In genomic region chr16:38946453-38946852, GRCm38 (mm10) we compare ENCODE assay signal across 12 mouse cellular contexts. TPM values are rescaled to one million over a fixed set of nuclear protein-coding genes. Genes with fewer than 3 reads are reported as not detected.
DNase-seq lines count a peak whose midpoint lies in the region; ATAC-seq lines count a peak whose summit lies in the region.
"Had no signal": no experiment of that assay in that cellular context is flagged by ENCODE, and none has a peak within 500 bp of the region (broad histone marks: within the 10 kb centered on the region; RNA-seq: fewer than 3 reads in every experiment).

No protein-coding gene starts in this region.

- H3K9me3 ChIP-seq in hindbrain, embryonic 16.5 days (ENCODE audit: control insufficient read depth, low read length), result no peaks in the 10 kb centered on the region
- H3K9me3 ChIP-seq: intestine, embryonic 15.5 days; liver, embryonic 12.5 days had no signal

- no peak for ATAC-seq in hindbrain, embryonic 16.5 days
- ATAC-seq: liver, embryonic 12.5 days had no signal

- no peaks in the 10 kb centered on the region for H3K36me3 ChIP-seq in hindbrain, embryonic 16.5 days (ENCODE audit: control insufficient read depth, insufficient read depth, low read length)
- H3K36me3 ChIP-seq: G1E; intestine, embryonic 15.5 days; liver, embryonic 12.5 days had no signal

- H3K27ac ChIP-seq in hindbrain, embryonic 16.5 days (ENCODE audit: low read depth, low read length), result peak overlapping the region; percentile 49; the same call in 1 of the 2 replicates
- H3K27ac ChIP-seq: intestine, embryonic 15.5 days; liver, embryonic 12.5 days; macrophage had no signal

- intact Hi-C loops in heart, postnatal 36 days (cut with DNase I), result no loop called here

- 48% methylated on average over 7 of the region's 7 CpGs for WGBS in hindbrain, embryonic 16.5 days

- no peak overlapping the region for H3K4me2 ChIP-seq in hindbrain, embryonic 16.5 days (ENCODE audit: low read length)
- H3K4me2 ChIP-seq: liver, embryonic 12.5 days had no signal

- no peak overlapping the region for H3K9ac ChIP-seq in hindbrain, embryonic 16.5 days (ENCODE audit: low read depth, low read length)
- H3K9ac ChIP-seq: intestine, embryonic 15.5 days; liver, embryonic 12.5 days had no signal

- DNase-seq in Muller cell, postnatal 12 days (ENCODE audit: inconsistent ontology term), result peak; percentile 66
- DNase-seq in brain, adult 2 months (ENCODE audit: low read depth, low spot score), result peak; percentile 88
- peak; percentile 54 to 70 for DNase-seq in left cerebral cortex, adult 9 months (ENCODE audit: low spot score in 2 of 2)
- no peak for DNase-seq in heart, postnatal 36 days
- no peak for DNase-seq in thymus, postnatal 10 days (ENCODE audit: low spot score in 2 of 2)
- DNase-seq in retina, postnatal 1 day, result no peak
- DNase-seq in adrenal gland, postnatal 4 days (ENCODE audit: low spot score in 2 of 2), result no peak

- H3K27me3 ChIP-seq in hindbrain, embryonic 16.5 days (replicated peaks; ENCODE audit: control insufficient read depth, insufficient read depth, low read length), result no peaks in the 10 kb centered on the region
- H3K27me3 ChIP-seq: intestine, embryonic 15.5 days; liver, embryonic 12.5 days had no signal

- H3K4me3 ChIP-seq in hindbrain, embryonic 16.5 days (ENCODE audit: low read length), result no peak overlapping the region
- H3K4me3 ChIP-seq: intestine, embryonic 15.5 days; liver, embryonic 12.5 days had no signal

- H3K4me1 ChIP-seq in hindbrain, embryonic 16.5 days (ENCODE audit: control insufficient read depth, insufficient read depth, low read depth, low read length), result peaks cover 6% of the 10 kb centered on the region
- H3K4me1 ChIP-seq: liver, embryonic 12.5 days had no signal

RNA-seq across cellular contexts. Expression of gene Igsf11, which starts 54.0 kb away (rescaled TPM):
- polyA plus RNA-seq in hindbrain, embryonic 16.5 days (2015; fragmentation: Nextera tagmentation; extraction: Ambion mirVana), result 3.6 and 4.3 TPM in 2 replicates
- under 1 TPM; 0.33 to 0.60 TPM for total RNA-seq in heart, postnatal 36 days (2021)
- 10 to 100 TPM; 53.7 to 56.3 TPM for total RNA-seq in adrenal gland, postnatal 4 days (2021)
- polyA plus RNA-seq: G1E had no signal

Comparison
In these comparisons a context has a peak if more than half of its experiments do, and no peak if none do; other contexts are left out.
1. DNase-seq: peak in Muller cell, postnatal 12 days (single experiment), brain, adult 2 months (single experiment) and left cerebral cortex, adult 9 months (2 of 2); none in heart, postnatal 36 days (0 of 2), thymus, postnatal 10 days (0 of 2), retina, postnatal 1 day (single experiment) and adrenal gland, postnatal 4 days (0 of 2).
2. RNA of gene Igsf11, which starts 54.0 kb away (total RNA-seq): 53.7 to 56.3 TPM in adrenal gland, postnatal 4 days; 0.33 to 0.60 TPM in heart, postnatal 36 days; every median in the first group is over 10 times any median in the second.